Mouse (Mus musculus) heart, adult 18-20 months (tissue): ENCODE data around the gene Daam1. TPM values are rescaled to one million over a fixed set of nuclear protein-coding genes. Genes with fewer than 3 reads are reported as not detected.

Experiments
- total RNA-seq, 2 experiments: library from RNA; stranded (reverse); gene quantifications; 2 replicates each; pipeline ENCODE4 v1.2.3; 2021

Gene Daam1
- total RNA-seq, 2 experiments from 2014 or later = 61.3 to 70.5 TPM

Other genes with a start within 250 kb of the Daam1 start
- under 1 TPM; 0.35 to 0.51 TPM for gene Gpr135, start 240.0 kb downstream of the Daam1 start, total RNA-seq